Mouse (Mus musculus): Measurements from ENCODE around the gene Phf1. TPM values are rescaled to one million over a fixed set of nuclear protein-coding genes. Genes with fewer than 3 reads are reported as not detected.
A peak's percentile ranks its signal among the peaks of the same experiment; 100 is the strongest.

Phf1 gene
- polyA plus RNA-seq, 1 experiment from 2014 or later: 14.5 TPM

GRCm38 (mm10) chr17:26956895-26957294 is 24.0 kb downstream of the Phf1 start:
- H3K9ac ChIP-seq: no peak overlapping the region
- no peak for ATAC-seq (ENCODE audit: low FRiP score, low read depth)
- no peak overlapping the region for H3K4me2 ChIP-seq (replicated peaks)
- peaks cover 6% of the 10 kb centered on the region; the same call in 1 of the 2 replicates for H3K27me3 ChIP-seq (replicated peaks)
- peaks cover 22% of the 10 kb centered on the region for H3K4me1 ChIP-seq
- H3K27ac ChIP-seq: no peak overlapping the region
- H3K36me3 ChIP-seq: peaks cover 71% of the 10 kb centered on the region
- 92% methylated on average over 18 of the region's 18 CpGs for WGBS
- H3K9me3 ChIP-seq: no peaks in the 10 kb centered on the region
- H3K4me3 ChIP-seq: no peak overlapping the region

- Histone ChIP-seq H3K4me2 (replicated peaks) (no peak overlapping the region), H3K9ac (no peak overlapping the region), H3K9me3 (no peaks in the 10 kb centered on the region), H3K27ac (no peak overlapping the region), H3K4me1 (peaks cover 12% of the 10 kb centered on the region), H3K36me3 (peaks cover 81% of the 10 kb centered on the region), H3K27me3 (replicated peaks) (peaks cover 6% of the 10 kb centered on the region; the same call in 1 of the 2 replicates), H3K4me3 (no peak overlapping the region)
- 92% methylated on average over 5 of the region's 5 CpGs for WGBS
- ATAC-seq (ENCODE audit: low FRiP score, low read depth): no peak
These were observed 25.0 kb downstream of the Phf1 start for GRCm38 (mm10) chr17:26957872-26958271.

GRCm38 (mm10) chr17:26958880-26959279 is 26.0 kb downstream of the Phf1 start:
- H3K27me3 ChIP-seq (replicated peaks): no peaks in the 10 kb centered on the region
- H3K4me3 ChIP-seq: no peak overlapping the region
- no peak for ATAC-seq (ENCODE audit: low FRiP score, low read depth)
- 0 out of 2 replicates have a peak, but pooled peaks cover 2% of the 10 kb centered on the region for H3K4me1 ChIP-seq
- no peak overlapping the region for H3K27ac ChIP-seq
- no peaks in the 10 kb centered on the region for H3K9me3 ChIP-seq
- H3K36me3 ChIP-seq: peaks cover 87% of the 10 kb centered on the region
- no peak overlapping the region for H3K9ac ChIP-seq
- no peak overlapping the region for H3K4me2 ChIP-seq (replicated peaks)
- 62% methylated on average over 5 of the region's 5 CpGs for WGBS

- H3K27ac ChIP-seq: no peak overlapping the region
- WGBS: 94% methylated on average over 4 of the region's 4 CpGs
- H3K4me3 ChIP-seq: no peak overlapping the region
- H3K4me2 ChIP-seq (replicated peaks): no peak overlapping the region
- H3K27me3 ChIP-seq (replicated peaks): no peaks in the 10 kb centered on the region
- no peak for ATAC-seq (ENCODE audit: low FRiP score, low read depth)
- H3K4me1 ChIP-seq: no peaks in the 10 kb centered on the region
- H3K9me3 ChIP-seq: no peaks in the 10 kb centered on the region
- H3K36me3 ChIP-seq: peaks cover 92% of the 10 kb centered on the region
- H3K9ac ChIP-seq: no peak overlapping the region
These were observed 27.0 kb downstream of the Phf1 start for GRCm38 (mm10) chr17:26959815-26960214.

- WGBS: 89% methylated on average over 21 of the region's 21 CpGs
- Histone ChIP-seq H3K9me3 (no peaks in the 10 kb centered on the region), H3K9ac (no peak overlapping the region), H3K4me2 (replicated peaks) (no peak overlapping the region), H3K4me3 (no peak overlapping the region), H3K27ac (no peak overlapping the region), H3K27me3 (replicated peaks) (no peaks in the 10 kb centered on the region), H3K4me1 (no peaks in the 10 kb centered on the region), H3K36me3 (peaks cover 94% of the 10 kb centered on the region)
- ATAC-seq (ENCODE audit: low FRiP score, low read depth): no peak
These were observed 28.9 kb downstream of the Phf1 start for GRCm38 (mm10) chr17:26961572-26962240.

GRCm38 (mm10) chr17:26966993-26967392 is 34.1 kb downstream of the Phf1 start:
- peaks cover 66% of the 10 kb centered on the region for H3K36me3 ChIP-seq
- no peak overlapping the region for H3K9ac ChIP-seq
- H3K4me2 ChIP-seq (replicated peaks): no peak overlapping the region
- WGBS: 92% methylated on average over 11 of the region's 11 CpGs
- no peak overlapping the region for H3K27ac ChIP-seq
- H3K9me3 ChIP-seq: no peaks in the 10 kb centered on the region
- no peak overlapping the region for H3K4me3 ChIP-seq
- H3K4me1 ChIP-seq: peaks cover 12% of the 10 kb centered on the region
- ATAC-seq (ENCODE audit: low FRiP score, low read depth): no peak
- H3K27me3 ChIP-seq (replicated peaks): no peaks in the 10 kb centered on the region

- no peak overlapping the region for H3K4me2 ChIP-seq (replicated peaks)
- H3K4me3 ChIP-seq: no peak overlapping the region
- no peak overlapping the region for H3K9ac ChIP-seq
- H3K27me3 ChIP-seq (replicated peaks): no peaks in the 10 kb centered on the region
- WGBS: 89% methylated on average over 6 of the region's 6 CpGs
- no peak for ATAC-seq (ENCODE audit: low FRiP score, low read depth)
- H3K9me3 ChIP-seq: no peaks in the 10 kb centered on the region
- peaks cover 62% of the 10 kb centered on the region for H3K36me3 ChIP-seq
- peaks cover 17% of the 10 kb centered on the region for H3K4me1 ChIP-seq
- H3K27ac ChIP-seq: no peak overlapping the region
These were observed 34.6 kb downstream of the Phf1 start for GRCm38 (mm10) chr17:26967477-26967876.

- Histone ChIP-seq H3K4me1 (peaks cover 19% of the 10 kb centered on the region), H3K36me3 (peaks cover 54% of the 10 kb centered on the region), H3K9me3 (no peaks in the 10 kb centered on the region), H3K4me3 (no peak overlapping the region), H3K4me2 (replicated peaks) (no peak overlapping the region), H3K27me3 (replicated peaks) (no peaks in the 10 kb centered on the region), H3K27ac (no peak overlapping the region), H3K9ac (no peak overlapping the region)
- no peak for ATAC-seq (ENCODE audit: low FRiP score, low read depth)
- WGBS: 80% methylated on average over 6 of the region's 6 CpGs
These were observed 35.4 kb downstream of the Phf1 start for GRCm38 (mm10) chr17:26968200-26968611.

- peaks cover 28% of the 10 kb centered on the region for H3K4me1 ChIP-seq
- peaks cover 48% of the 10 kb centered on the region for H3K36me3 ChIP-seq
- no peak overlapping the region for H3K27ac ChIP-seq
- no peaks in the 10 kb centered on the region for H3K27me3 ChIP-seq (replicated peaks)
- no peak overlapping the region for H3K4me3 ChIP-seq
- H3K9me3 ChIP-seq: no peaks in the 10 kb centered on the region
- no peak for ATAC-seq (ENCODE audit: low FRiP score, low read depth)
- H3K4me2 ChIP-seq (replicated peaks): no peak overlapping the region
- WGBS: 91% methylated on average over 6 of the region's 6 CpGs
- H3K9ac ChIP-seq: no peak overlapping the region
These were observed 36.4 kb downstream of the Phf1 start for GRCm38 (mm10) chr17:26969257-26969656.

- H3K27ac ChIP-seq: no peak overlapping the region
- H3K36me3 ChIP-seq: peaks cover 46% of the 10 kb centered on the region
- 82% methylated on average over 10 of the region's 12 CpGs for WGBS
- no peak overlapping the region for H3K9ac ChIP-seq
- H3K27me3 ChIP-seq (replicated peaks): no peaks in the 10 kb centered on the region
- no peaks in the 10 kb centered on the region for H3K9me3 ChIP-seq
- no peak overlapping the region for H3K4me2 ChIP-seq (replicated peaks)
- H3K4me1 ChIP-seq: peaks cover 37% of the 10 kb centered on the region
- no peak overlapping the region for H3K4me3 ChIP-seq
- ATAC-seq (ENCODE audit: low FRiP score, low read depth): no peak
These were observed 37.4 kb downstream of the Phf1 start for GRCm38 (mm10) chr17:26970221-26970620.

- no peaks in the 10 kb centered on the region for H3K27me3 ChIP-seq (replicated peaks)
- H3K9me3 ChIP-seq: no peaks in the 10 kb centered on the region
- peaks cover 47% of the 10 kb centered on the region for H3K36me3 ChIP-seq
- H3K9ac ChIP-seq: no peak overlapping the region; the same call in 1 of the 2 replicates
- no peak overlapping the region for H3K4me3 ChIP-seq
- H3K4me1 ChIP-seq: peaks cover 45% of the 10 kb centered on the region
- H3K27ac ChIP-seq: no peak overlapping the region
- WGBS: 64% methylated on average over 8 of the region's 8 CpGs
- H3K4me2 ChIP-seq (replicated peaks): peak overlapping the region; percentile 97
- ATAC-seq (ENCODE audit: low FRiP score, low read depth): no peak
These were observed 38.5 kb downstream of the Phf1 start for GRCm38 (mm10) chr17:26971247-26971905.

GRCm38 (mm10) chr17:26972107-26972506 is 39.3 kb downstream of the Phf1 start:
- Histone ChIP-seq H3K36me3 (peaks cover 45% of the 10 kb centered on the region), H3K27me3 (replicated peaks) (no peaks in the 10 kb centered on the region), H3K9me3 (no peaks in the 10 kb centered on the region), H3K9ac (peak overlapping the region; percentile 84), H3K4me3 (peak overlapping the region; percentile 86), H3K4me1 (peaks cover 48% of the 10 kb centered on the region), H3K27ac (0 out of 2 replicates have a peak overlapping the region, but pooled peaks have one; percentile 59), H3K4me2 (replicated peaks) (peak overlapping the region; percentile 97)
- no peak for ATAC-seq (ENCODE audit: low FRiP score, low read depth)
- 17% methylated on average over 3 of the region's 3 CpGs for WGBS
